Mouse (Mus musculus) limb, embryonic 10.5 days (tissue): ENCODE measurements around the gene Slc45a3. TPM values are rescaled to one million over a fixed set of nuclear protein-coding genes. Genes with fewer than 3 reads are reported as not detected.

ENCODE experiments used
- DNase-seq: peaks from one replicate; pipeline ENCODE4 v3.0.0-alpha.2; 2017; ENCODE audit warnings: low spot score
- H3K27ac ChIP-seq: fragments of 300-500 bp; sonication (generic); 2 replicates; pipeline ENCODE4 v1.5.1; 2016; ENCODE audit warnings: mild to moderate bottlenecking
- H3K27me3 ChIP-seq: fragments of 300-500 bp; sonication (generic); 2 replicates; pipeline ENCODE4 v1.6.1; 2016; ENCODE audit warnings: low read depth, mild to moderate bottlenecking; ENCODE audit not compliant: poor library complexity, severe bottlenecking
- H3K36me3 ChIP-seq: fragments of 300-500 bp; sonication (generic); 2 replicates; pipeline ENCODE4 v1.6.1; 2016; ENCODE audit warnings: mild to moderate bottlenecking, moderate library complexity
- H3K4me1 ChIP-seq: fragments of 300-500 bp; sonication (generic); 2 replicates; pipeline ENCODE4 v1.6.1; 2016
- H3K4me3 ChIP-seq: fragments of 300-500 bp; sonication (generic); 2 replicates; pipeline ENCODE4 v1.5.1; 2016; ENCODE audit warnings: mild to moderate bottlenecking, moderate library complexity
- H3K9me3 ChIP-seq: fragments of 300-500 bp; sonication (generic); replicated peaks from 2 replicates; pipeline ENCODE4 v1.6.1; 2016; ENCODE audit warnings: mild to moderate bottlenecking
- WGBS: fragments of 180-500 bp; shearing (Covaris S2); methylation state at CpG from one replicate; pipeline ENCODE4 v1.1.7; 2016; 5-methylcytosine and 5-hydroxymethylcytosine counted together
- polyA plus RNA-seq: library from polyadenylated mRNA; unstranded; fragments of >200 nt; fragmentation: Nextera tagmentation; extraction: Ambion mirVana; gene quantifications from 2 replicates; pipeline ENCODE4 v1.2.1, GENCODE M21; 2016

Slc45a3 gene
- polyA plus RNA-seq, 1 experiment from 2014 or later, result 2.0 TPM

DNA sequence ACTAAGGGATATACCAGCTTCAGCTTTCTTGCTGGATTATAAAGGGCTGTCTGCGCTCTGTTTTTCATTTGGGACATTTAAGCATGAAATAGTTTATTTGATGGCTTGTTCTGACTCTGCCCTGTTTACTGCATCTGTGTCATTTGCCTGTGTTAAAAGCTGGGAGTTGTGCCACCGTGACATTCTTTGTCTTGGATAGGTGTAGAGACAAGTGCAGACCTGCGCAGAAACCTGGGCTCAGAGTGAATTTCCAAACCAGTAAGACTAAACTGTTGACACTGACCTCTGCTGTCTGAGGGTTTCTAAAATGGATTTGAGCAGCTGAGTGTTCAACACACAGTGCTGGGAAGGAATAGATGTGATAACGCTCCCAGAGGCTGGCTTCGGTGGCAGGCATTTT is 65.2 kb downstream of the Slc45a3 start:
- H3K36me3 ChIP-seq, result peaks cover 91% of the 10 kb centered on the region
- 91% methylated on average over 5 of the region's 5 CpGs for WGBS
- no peaks in the 10 kb centered on the region for H3K9me3 ChIP-seq
- H3K27me3 ChIP-seq, result no peaks in the 10 kb centered on the region
- no peaks in the 10 kb centered on the region for H3K4me1 ChIP-seq
- DNase-seq, result no peak
- H3K4me3 ChIP-seq, result no peak overlapping the region
- no peak overlapping the region for H3K27ac ChIP-seq

- H3K27me3 ChIP-seq, result no peaks in the 10 kb centered on the region
- no peak overlapping the region for H3K4me3 ChIP-seq
- H3K9me3 ChIP-seq, result no peaks in the 10 kb centered on the region
- no peaks in the 10 kb centered on the region for H3K4me1 ChIP-seq
- WGBS, result 94% methylated on average over 9 of the region's 9 CpGs
- DNase-seq, result no peak
- peaks cover 91% of the 10 kb centered on the region for H3K36me3 ChIP-seq
- H3K27ac ChIP-seq, result no peak overlapping the region
Observed at GRCm38 (mm10) chr1:132028413-132028812, 65.6 kb downstream of the Slc45a3 start.

DNA sequence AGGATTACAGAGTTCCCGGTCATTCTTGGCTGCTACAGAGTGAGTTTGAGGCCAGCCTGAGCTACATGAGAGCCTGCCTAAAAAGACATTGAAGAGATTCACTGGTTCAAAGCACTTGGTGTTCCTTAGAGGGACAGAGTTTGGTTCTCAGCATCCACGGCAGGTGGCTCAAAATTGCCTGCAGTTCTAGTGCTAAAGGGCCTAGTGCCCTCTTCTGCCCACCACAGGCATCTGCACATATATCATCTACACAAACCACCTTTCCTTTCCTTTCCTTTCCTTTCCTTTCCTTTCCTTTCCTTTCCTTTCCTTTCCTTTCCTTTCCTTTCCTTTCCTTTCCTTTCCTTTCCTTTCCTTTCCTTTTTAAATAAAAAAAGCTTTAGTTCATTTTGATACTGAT is 67.8 kb downstream of the Slc45a3 start:
- H3K9me3 ChIP-seq, result no peaks in the 10 kb centered on the region
- 73% methylated on average over 2 of the region's 2 CpGs for WGBS

GRCm38 (mm10) chr1:132032172-132032571 is 69.4 kb downstream of the Slc45a3 start:
- Histone ChIP-seq H3K36me3 (peaks cover 76% of the 10 kb centered on the region), H3K4me3 (no peak overlapping the region), H3K27me3 (no peaks in the 10 kb centered on the region), H3K9me3 (no peaks in the 10 kb centered on the region), H3K27ac (no peak overlapping the region), H3K4me1 (no peaks in the 10 kb centered on the region)
- DNase-seq, result no peak
- WGBS, result 92% methylated on average over 7 of the region's 7 CpGs

More for the DNA sequence above, 67.8 kb downstream of the Slc45a3 start:
- Histone ChIP-seq H3K4me3 (no peak overlapping the region), H3K27me3 (no peaks in the 10 kb centered on the region), H3K36me3 (peaks cover 89% of the 10 kb centered on the region), H3K27ac (no peak overlapping the region), H3K4me1 (no peaks in the 10 kb centered on the region)
- DNase-seq, result no peak

Other genes with a start within 250 kb of the Slc45a3 start
- 0.08 TPM in 1 of 2 replicates, not detected in the other for gene Slc26a9, start 218.9 kb upstream of the Slc45a3 start, polyA plus RNA-seq
- 2.8 and 3.5 TPM in 2 replicates for gene Pm20d1, start 165.6 kb upstream of the Slc45a3 start, polyA plus RNA-seq
- 11.1 and 13.0 TPM in 2 replicates for gene Slc41a1, start 135.5 kb upstream of the Slc45a3 start, polyA plus RNA-seq
- 6.1 and 8.6 TPM in 2 replicates for gene Rab29, start 95.7 kb upstream of the Slc45a3 start, polyA plus RNA-seq
- 97.8 and 110 TPM in 2 replicates for gene Nucks1, start 52.4 kb upstream of the Slc45a3 start, polyA plus RNA-seq
- gene Elk4, start 44.6 kb downstream of the Slc45a3 start, polyA plus RNA-seq, result 10.6 and 15.2 TPM in 2 replicates
- gene Mfsd4a, start 105.1 kb downstream of the Slc45a3 start, polyA plus RNA-seq, result 9.5 and 13.4 TPM in 2 replicates
- 3.7 TPM in 2 replicates for gene Cdk18, start 176.7 kb downstream of the Slc45a3 start, polyA plus RNA-seq
- 1.3 and 1.7 TPM in 2 replicates for gene Lemd1, start 228.5 kb downstream of the Slc45a3 start, polyA plus RNA-seq
- 0.64 and 0.65 TPM in 2 replicates for gene AC124108.1, start 228.5 kb downstream of the Slc45a3 start, polyA plus RNA-seq